Mouse (Mus musculus) C2C12 (cell line): ENCODE data around the gene Ube2dnl2. TPM values are rescaled to one million over a fixed set of nuclear protein-coding genes. Genes with fewer than 3 reads are reported as not detected.

Source experiments
- H3K27me3 ChIP-seq: one replicate; pipeline ENCODE4 v1.6.1; 2011; ENCODE audit not compliant: control insufficient read depth, insufficient read depth, insufficient read length
- H3K36me3 ChIP-seq: one replicate; pipeline ENCODE4 v1.6.1; 2011; ENCODE audit not compliant: control insufficient read depth, insufficient read depth
- H3K4me3 ChIP-seq: one replicate; pipeline ENCODE4 v1.5.1; 2011; ENCODE audit warnings: mild to moderate bottlenecking, control low read depth; ENCODE audit not compliant: poor library complexity, insufficient read depth, severe bottlenecking
- H3K79me2 ChIP-seq: one replicate; pipeline ENCODE4 v1.6.1; 2011; ENCODE audit not compliant: control insufficient read depth, insufficient read depth
- H3K79me3 ChIP-seq: one replicate; pipeline ENCODE4 v1.6.1; 2011; ENCODE audit warnings: low read depth, control low read depth
- H3ac ChIP-seq: one replicate; pipeline ENCODE3; 2011; ENCODE audit warnings: low read depth; ENCODE audit not compliant: control insufficient read depth, insufficient read length
- CEBPB ChIP-seq: IDR thresholded peaks from one replicate; pipeline ENCODE4 v1.6.1; 2011; ENCODE audit warnings: low read depth, mild to moderate bottlenecking, control low read depth, moderate library complexity
- CTCF ChIP-seq: IDR thresholded peaks from one replicate; pipeline ENCODE4 v1.5.1; 2011; ENCODE audit not compliant: control insufficient read depth, insufficient read depth, insufficient read length
- FOSL1 ChIP-seq: IDR thresholded peaks from one replicate; pipeline ENCODE4 v1.8.0; 2011; ENCODE audit warnings: mild to moderate bottlenecking, low read length; ENCODE audit not compliant: poor library complexity, insufficient read depth, severe bottlenecking
- MAX ChIP-seq: IDR thresholded peaks from one replicate; pipeline ENCODE4 v1.6.1; 2011; ENCODE audit warnings: mild to moderate bottlenecking, control low read depth
- MYOD1 ChIP-seq: IDR thresholded peaks from one replicate; pipeline ENCODE4 v1.6.1; 2011; ENCODE audit warnings: low read depth; ENCODE audit not compliant: control insufficient read depth, insufficient read length
- MYOG ChIP-seq: IDR thresholded peaks from one replicate; pipeline ENCODE4 v1.6.1; 2011; ENCODE audit not compliant: control insufficient read depth, insufficient read length; ENCODE audit errors: extremely low read depth
- USF1 ChIP-seq: IDR thresholded peaks from one replicate; pipeline ENCODE4 v1.6.1; 2011; ENCODE audit warnings: low read depth, mild to moderate bottlenecking, control low read depth, moderate library complexity
- long read RNA-seq, 2 experiments: library from polyadenylated mRNA; unstranded; transcript quantifications; one replicate each; pipeline ENCODE4 v2.0.0; 2019 to 2020
- polyA plus RNA-seq: library from polyadenylated mRNA; unstranded; fragments of >200 nt; fragmentation: generic; extraction: Trizol; gene quantifications from one replicate; pipeline ENCODE4 v1.2.1, GENCODE M21; 2012; ENCODE audit warnings: missing spikeins

The Ube2dnl2 gene
- not detected for polyA plus RNA-seq
- long read RNA-seq, experiment 1 = 0 reads
- long read RNA-seq, experiment 2 = 0 reads

- Histone ChIP-seq H3K36me3 (no peaks in the 10 kb centered on the region), H3K79me2 (no peaks in the 10 kb centered on the region), H3K79me3 (no peaks in the 10 kb centered on the region), H3K27me3 (no peaks in the 10 kb centered on the region), H3ac (no peak within 1 kb of the TSS), H3K4me3 (no peak within 1 kb of the TSS)
- TF ChIP-seq CTCF (no peak), MYOG (no peak), USF1 (no peak), FOSL1 (no peak), MAX (no peak)
Measured at GRCm38 (mm10) chrX:114907282-114907681, at the start of gene Ube2dnl2. Ube2dnl2 (plus strand) TSS chrX:114907582.

- Histone ChIP-seq H3K4me3 (no peak overlapping the region), H3K79me3 (no peaks in the 10 kb centered on the region), H3K79me2 (no peaks in the 10 kb centered on the region), H3K27me3 (no peaks in the 10 kb centered on the region), H3ac (no peak overlapping the region), H3K36me3 (no peaks in the 10 kb centered on the region)
- TF ChIP-seq USF1 (no peak), CTCF (no peak), MYOD1 (no peak), MAX (no peak), MYOG (no peak), CEBPB (no peak), FOSL1 (no peak)
Measured at GRCm38 (mm10) chrX:114895489-114895888, 11.9 kb upstream of the Ube2dnl2 start.

DNA sequence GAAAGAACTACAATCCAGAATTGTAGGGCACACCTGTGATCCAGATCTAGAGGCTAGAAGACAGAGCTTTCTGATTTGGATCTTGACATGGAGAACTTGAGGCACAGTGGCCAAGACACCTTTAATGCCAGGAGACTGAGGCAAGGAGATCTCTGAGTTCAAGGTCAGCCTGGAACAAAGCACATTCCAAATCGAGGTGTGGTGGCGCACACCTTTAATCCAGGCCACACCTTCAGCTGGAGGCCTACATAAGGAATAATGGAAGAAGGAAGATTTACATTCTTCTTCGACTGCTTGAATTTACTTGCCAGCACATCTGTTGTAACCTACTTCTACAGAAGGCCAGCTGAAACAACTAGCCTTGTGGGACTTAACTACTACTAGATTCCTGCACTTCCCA lies 9.9 kb upstream of the Ube2dnl2 start:
- H3K79me3 ChIP-seq = no peaks in the 10 kb centered on the region
- no peak for TF ChIP-seq USF1
- TF ChIP-seq MYOD1 = no peak
- no peak for TF ChIP-seq CTCF
- no peak for TF ChIP-seq MAX
- no peak for TF ChIP-seq FOSL1
- TF ChIP-seq MYOG = no peak
- TF ChIP-seq CEBPB = no peak

GRCm38 (mm10) chrX:114903391-114903790 lies 4.0 kb upstream of the Ube2dnl2 start:
- Histone ChIP-seq H3K4me3 (no peak overlapping the region), H3K27me3 (no peaks in the 10 kb centered on the region), H3ac (no peak overlapping the region), H3K79me3 (no peaks in the 10 kb centered on the region), H3K79me2 (no peaks in the 10 kb centered on the region), H3K36me3 (no peaks in the 10 kb centered on the region)
- TF ChIP-seq FOSL1 (no peak), CEBPB (no peak), MYOD1 (no peak), MYOG (no peak), CTCF (no peak), MAX (no peak), USF1 (no peak)

More for the DNA sequence above, 9.9 kb upstream of the Ube2dnl2 start:
- no peaks in the 10 kb centered on the region for H3K27me3 ChIP-seq
- H3K36me3 ChIP-seq = no peaks in the 10 kb centered on the region
- no peak overlapping the region for H3ac ChIP-seq
- H3K4me3 ChIP-seq = no peak overlapping the region
- no peaks in the 10 kb centered on the region for H3K79me2 ChIP-seq

- Histone ChIP-seq H3K79me2 (no peaks in the 10 kb centered on the region), H3K4me3 (no peak within 1 kb of the TSS), H3K79me3 (no peaks in the 10 kb centered on the region), H3K27me3 (no peaks in the 10 kb centered on the region), H3ac (no peak within 1 kb of the TSS), H3K36me3 (no peaks in the 10 kb centered on the region)
- TF ChIP-seq CTCF (no peak), MAX (no peak), CEBPB (no peak), MYOG (no peak)
Measured at GRCm38 (mm10) chrX:114904712-114905111, 2.7 kb upstream of the Ube2dnl2 start, which contains the start of gene Ube2dnl1. Ube2dnl1 (plus strand) TSS chrX:114905012.

GRCm38 (mm10) chrX:114955066-114955465 lies 47.7 kb downstream of the Ube2dnl2 start:
- TF ChIP-seq USF1 (no peak), CEBPB (no peak), FOSL1 (no peak), CTCF (no peak), MYOG (no peak)
- H3K79me2 ChIP-seq = no peaks in the 10 kb centered on the region
- no peak overlapping the region for H3ac ChIP-seq
- no peaks in the 10 kb centered on the region for H3K79me3 ChIP-seq
- no peak overlapping the region for H3K4me3 ChIP-seq
- no peaks in the 10 kb centered on the region for H3K27me3 ChIP-seq
- no peaks in the 10 kb centered on the region for H3K36me3 ChIP-seq

Other genes starting within 250 kb of the Ube2dnl2 start
- gene Ube2dnl1, start 2.6 kb upstream of the Ube2dnl2 start, polyA plus RNA-seq = not detected